Mouse (Mus musculus) C2C12 (cell line): Measurements from ENCODE around the gene Emsy.

Experiments used
- CEBPB ChIP-seq: IDR thresholded peaks from one replicate; pipeline ENCODE4 v1.6.1; 2011; ENCODE audit warnings: low read depth, mild to moderate bottlenecking, control low read depth, moderate library complexity
- CTCF ChIP-seq: IDR thresholded peaks from one replicate; pipeline ENCODE4 v1.5.1; 2011; ENCODE audit not compliant: control insufficient read depth, insufficient read depth, insufficient read length
- MAX ChIP-seq: IDR thresholded peaks from one replicate; pipeline ENCODE4 v1.6.1; 2011; ENCODE audit warnings: mild to moderate bottlenecking, control low read depth
- MYOD1 ChIP-seq: IDR thresholded peaks from one replicate; pipeline ENCODE4 v1.6.1; 2011; ENCODE audit warnings: low read depth; ENCODE audit not compliant: control insufficient read depth, insufficient read length
- MYOG ChIP-seq: IDR thresholded peaks from one replicate; pipeline ENCODE4 v1.6.1; 2011; ENCODE audit not compliant: control insufficient read depth, insufficient read length; ENCODE audit errors: extremely low read depth
- USF1 ChIP-seq: IDR thresholded peaks from one replicate; pipeline ENCODE4 v1.6.1; 2011; ENCODE audit warnings: low read depth, mild to moderate bottlenecking, control low read depth, moderate library complexity

- TF ChIP-seq CTCF (no peak), MYOG (no peak), USF1 (no peak), MYOD1 (no peak), MAX (no peak), CEBPB (no peak)
Observed at GRCm38 (mm10) chr7:98670831-98671230, 14.2 kb upstream of the Emsy start.
